Mouse (Mus musculus) forebrain, embryonic 14.5 days (tissue): ENCODE measurements around the gene Ralgapa2. TPM values are rescaled to one million over a fixed set of nuclear protein-coding genes. Genes with fewer than 3 reads are reported as not detected.

Experiments
- ATAC-seq: fragments of 200-750 bp; cut with Nextera tagmentation; 2 replicates; pipeline ENCODE4 v1.8.0; 2017; ENCODE audit warnings: mild to moderate bottlenecking, moderate library complexity
- DNase-seq: peaks from one replicate; pipeline ENCODE4 v3.0.0-alpha.2; 2015; ENCODE audit warnings: low spot score
- H3K27ac ChIP-seq: fragments of 300-500 bp; sonication (generic); 2 replicates; pipeline ENCODE4 v1.5.1; 2014; ENCODE audit warnings: low read depth, mild to moderate bottlenecking, control low read depth, low read length, moderate library complexity
- H3K27me3 ChIP-seq: fragments of 300-500 bp; sonication (generic); replicated peaks from 2 replicates; pipeline ENCODE4 v1.6.1; 2014; ENCODE audit warnings: low read length, control low read depth, mixed read lengths; ENCODE audit not compliant: control insufficient read depth, insufficient read depth
- H3K36me3 ChIP-seq: fragments of 300-500 bp; sonication (generic); 2 replicates; pipeline ENCODE4 v1.6.1; 2014; ENCODE audit warnings: low read length, control low read depth; ENCODE audit not compliant: control insufficient read depth, insufficient read depth
- H3K4me1 ChIP-seq: fragments of 300-500 bp; sonication (generic); 2 replicates; pipeline ENCODE4 v1.6.1; 2014; ENCODE audit warnings: antibody characterized with exemption, low read length, control low read depth; ENCODE audit not compliant: control insufficient read depth, insufficient read depth
- H3K4me2 ChIP-seq: fragments of 300-500 bp; sonication (generic); 2 replicates; pipeline ENCODE4 v1.6.1; 2014; ENCODE audit warnings: mild to moderate bottlenecking, control low read depth, low read length
- H3K4me3 ChIP-seq: fragments of 300-500 bp; sonication (generic); 2 replicates; pipeline ENCODE4 v1.5.1; 2014; ENCODE audit warnings: low read depth, low read length, control low read depth
- H3K9ac ChIP-seq: fragments of 300-500 bp; sonication (generic); 2 replicates; pipeline ENCODE4 v1.6.1; 2014; ENCODE audit warnings: mild to moderate bottlenecking, low read length, control low read depth, moderate library complexity
- H3K9me3 ChIP-seq: fragments of 300-500 bp; sonication (generic); replicated peaks from 2 replicates; pipeline ENCODE4 v1.6.1; 2016; ENCODE audit warnings: low read length, control low read depth, mixed read lengths; ENCODE audit not compliant: control insufficient read depth
- WGBS: fragments of 180-500 bp; shearing (Covaris S2); extraction: QIAGEN DNeasy Blood & Tissue Kit; methylation state at CpG from one replicate; pipeline ENCODE4 v1.1.7; 2014; 5-methylcytosine and 5-hydroxymethylcytosine counted together
- polyA plus RNA-seq: library from polyadenylated mRNA; unstranded; fragments of >200 nt; fragmentation: Nextera tagmentation; extraction: Ambion mirVana; gene quantifications from 2 replicates; pipeline ENCODE4 v1.2.1, GENCODE M21; 2014

Gene Ralgapa2
- polyA plus RNA-seq, 1 experiment from 2014 or later, result 6.3 TPM

DNA sequence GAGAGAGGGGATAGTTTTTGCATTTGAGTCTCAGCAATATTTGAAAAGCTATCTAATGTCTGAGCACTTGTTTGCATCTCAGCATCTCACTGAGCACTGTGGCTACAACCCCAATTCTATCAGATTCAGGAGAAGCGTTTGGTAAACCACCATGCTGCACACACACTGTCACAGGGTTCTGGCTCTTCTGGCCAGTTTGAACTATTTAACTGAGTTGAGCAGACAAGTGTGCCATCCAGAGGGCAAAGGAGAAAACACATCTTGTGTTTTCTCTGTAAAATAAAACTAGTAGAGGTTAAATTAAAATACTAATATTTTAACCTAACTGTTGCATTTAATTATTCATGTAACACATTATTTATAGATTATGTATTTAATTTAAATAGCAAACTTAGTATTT lies 127.6 kb downstream of the Ralgapa2 start:
- DNase-seq (peak; percentile 61), ATAC-seq (0 out of 2 replicates have a peak, but pooled peaks have one; percentile 52)
- H3K9me3 ChIP-seq, result no peaks in the 10 kb centered on the region
- H3K27me3 ChIP-seq, result no peaks in the 10 kb centered on the region
- no peaks in the 10 kb centered on the region for H3K4me1 ChIP-seq
- H3K4me3 ChIP-seq, result no peak overlapping the region
- 22% methylated on average over 1 of the region's 1 CpGs for WGBS
- H3K9ac ChIP-seq, result no peak overlapping the region
- H3K36me3 ChIP-seq, result peaks cover 13% of the 10 kb centered on the region; the same call in 1 of the 2 replicates
- H3K27ac ChIP-seq, result no peak overlapping the region
- no peak overlapping the region for H3K4me2 ChIP-seq

DNA sequence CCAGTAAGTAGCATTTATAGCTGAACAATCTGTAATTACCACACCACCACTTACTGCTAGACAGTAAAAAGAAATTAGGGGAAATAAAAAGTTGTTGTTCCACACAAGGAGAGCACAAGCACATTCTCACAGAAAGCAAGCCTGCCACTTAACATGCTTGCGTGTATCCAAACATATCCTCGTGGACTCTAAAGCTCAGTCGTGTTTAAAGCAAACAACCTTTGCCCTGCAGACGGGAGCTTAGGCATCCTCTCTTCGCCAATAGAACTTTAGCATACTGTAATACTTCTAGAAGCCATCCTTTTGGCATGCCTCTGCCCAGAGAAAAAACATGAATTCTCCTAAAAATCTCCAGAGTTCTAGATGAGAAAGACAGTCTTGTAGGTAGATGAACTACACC lies 135.9 kb downstream of the Ralgapa2 start:
- H3K27me3 ChIP-seq, result no peaks in the 10 kb centered on the region
- H3K9ac ChIP-seq, result no peak overlapping the region
- no peak overlapping the region for H3K4me2 ChIP-seq
- no peak overlapping the region for H3K4me3 ChIP-seq
- no peak overlapping the region for H3K27ac ChIP-seq
- no peaks in the 10 kb centered on the region for H3K4me1 ChIP-seq
- H3K36me3 ChIP-seq, result no peaks in the 10 kb centered on the region
- DNase-seq (no peak), ATAC-seq (no peak)
- no peaks in the 10 kb centered on the region for H3K9me3 ChIP-seq
- 88% methylated on average over 5 of the region's 5 CpGs for WGBS

DNA sequence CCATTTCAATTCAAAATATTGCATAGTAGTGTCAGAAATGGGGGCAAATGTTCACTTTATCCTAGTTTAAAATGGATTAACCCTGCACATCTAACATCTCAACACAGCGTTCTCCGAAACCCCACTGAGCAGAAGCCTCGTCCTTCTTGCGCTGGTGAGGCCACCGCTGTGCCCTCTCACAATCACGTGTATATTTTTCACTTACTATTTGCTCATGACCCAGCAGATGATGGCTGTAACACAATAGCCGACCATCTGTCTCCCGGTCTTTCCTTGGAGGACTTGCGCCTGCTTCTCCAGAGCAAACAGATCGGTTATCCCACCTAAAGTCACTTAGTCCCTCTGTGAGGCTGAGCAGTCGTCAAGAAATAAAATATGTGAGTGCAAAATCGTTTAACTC lies 146.0 kb downstream of the Ralgapa2 start:
- ATAC-seq (peak; percentile 56; the same call in 1 of the 2 replicates), DNase-seq (peak; percentile 50)
- 65% methylated on average over 12 of the region's 12 CpGs for WGBS
- no peak overlapping the region for H3K9ac ChIP-seq
- peak overlapping the region; percentile 50; the same call in 1 of the 2 replicates for H3K27ac ChIP-seq
- peaks cover 13% of the 10 kb centered on the region; the same call in 1 of the 2 replicates for H3K4me1 ChIP-seq
- no peaks in the 10 kb centered on the region for H3K36me3 ChIP-seq
- no peaks in the 10 kb centered on the region for H3K9me3 ChIP-seq
- no peaks in the 10 kb centered on the region for H3K27me3 ChIP-seq
- no peak overlapping the region for H3K4me3 ChIP-seq
- H3K4me2 ChIP-seq, result no peak overlapping the region

DNA sequence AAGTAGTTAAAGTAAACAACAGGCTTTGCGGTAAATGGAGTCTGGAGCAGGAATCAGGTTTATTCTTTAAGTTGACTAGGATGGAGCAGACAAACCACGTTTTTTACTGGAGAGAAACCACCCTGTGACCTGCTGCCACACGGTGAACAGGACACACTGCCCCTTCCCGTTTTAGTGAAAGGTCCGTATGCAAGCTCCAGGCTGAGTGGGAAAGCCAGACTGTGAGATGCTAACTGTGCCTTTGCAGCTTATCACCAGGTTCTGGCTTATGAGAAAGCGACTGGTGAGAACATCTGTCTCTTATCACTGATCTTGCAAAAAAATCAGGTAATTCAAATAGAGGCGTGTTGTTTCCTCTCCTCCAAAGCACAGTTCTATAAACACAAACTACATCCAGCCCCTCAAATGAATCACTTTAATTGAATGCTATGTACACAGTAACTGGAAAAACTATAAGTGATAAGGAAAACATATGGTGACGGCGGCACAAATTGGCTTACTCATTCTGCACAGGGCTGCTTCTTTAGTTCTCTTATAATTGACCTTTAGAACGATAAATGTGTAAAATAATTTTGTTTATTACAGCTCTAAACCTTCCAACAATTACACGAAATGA lies 146.7 kb downstream of the Ralgapa2 start:
- 73% methylated on average over 11 of the region's 11 CpGs for WGBS
- peak; percentile 40; the same call in 1 of the 2 replicates for ATAC-seq

DNA sequence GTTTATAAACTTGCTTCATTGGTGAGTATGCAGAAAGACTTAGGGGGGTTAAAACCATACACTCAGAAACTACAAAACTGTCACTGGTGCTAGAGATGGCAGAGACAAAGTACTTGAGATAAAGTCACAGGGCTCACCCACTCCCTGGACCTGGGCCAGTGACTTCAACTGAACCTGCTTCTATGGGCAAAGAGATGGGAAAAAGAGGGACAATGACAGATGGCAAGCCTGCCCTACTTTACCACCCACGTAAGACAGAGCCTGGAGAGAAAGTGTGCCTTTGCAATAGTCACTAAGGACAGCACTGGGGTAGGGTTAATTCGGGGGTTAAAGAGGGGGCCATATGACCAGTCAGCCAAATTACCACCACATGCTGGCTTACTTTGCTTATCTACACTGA lies 148.7 kb downstream of the Ralgapa2 start:
- no peaks in the 10 kb centered on the region for H3K27me3 ChIP-seq
- no peak overlapping the region for H3K27ac ChIP-seq
- ATAC-seq (no peak), DNase-seq (no peak)
- no peaks in the 10 kb centered on the region for H3K36me3 ChIP-seq
- peaks cover 13% of the 10 kb centered on the region; the same call in 1 of the 2 replicates for H3K4me1 ChIP-seq
- no peaks in the 10 kb centered on the region for H3K9me3 ChIP-seq
- 83% methylated on average over 2 of the region's 2 CpGs for WGBS
- no peak overlapping the region for H3K9ac ChIP-seq
- H3K4me2 ChIP-seq, result no peak overlapping the region
- no peak overlapping the region for H3K4me3 ChIP-seq

More for the DNA sequence above, 146.7 kb downstream of the Ralgapa2 start:
- Histone ChIP-seq H3K4me3 (no peak overlapping the region), H3K9ac (no peak overlapping the region), H3K27me3 (no peaks in the 10 kb centered on the region), H3K4me2 (no peak overlapping the region), H3K4me1 (peaks cover 13% of the 10 kb centered on the region; the same call in 1 of the 2 replicates), H3K36me3 (no peaks in the 10 kb centered on the region), H3K27ac (no peak overlapping the region; the same call in 1 of the 2 replicates), H3K9me3 (no peaks in the 10 kb centered on the region)
- DNase-seq, result peak; percentile 19

DNA sequence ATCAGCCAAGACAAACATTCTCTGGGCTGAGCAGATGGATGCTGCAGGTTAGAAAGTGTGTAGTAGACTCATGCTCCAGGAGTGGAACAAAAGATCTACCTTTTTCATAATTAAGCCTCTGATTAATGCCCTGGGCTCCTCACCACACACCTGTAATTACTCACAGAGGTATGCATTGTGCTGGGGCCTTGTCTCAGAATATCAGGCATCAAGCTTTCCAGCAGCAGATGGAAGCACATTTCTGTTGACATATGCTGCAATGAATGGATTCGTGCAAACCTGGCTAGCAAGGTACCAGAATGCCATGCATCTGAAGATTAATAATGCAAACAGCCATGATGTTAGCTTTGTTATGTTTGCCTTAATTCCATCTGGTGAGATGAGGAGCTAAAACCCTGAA lies 149.2 kb downstream of the Ralgapa2 start:
- DNase-seq (peak; percentile 56), ATAC-seq (peak; percentile 47; the same call in 1 of the 2 replicates)
- H3K36me3 ChIP-seq, result no peaks in the 10 kb centered on the region
- H3K9me3 ChIP-seq, result no peaks in the 10 kb centered on the region
- 77% methylated on average over 1 of the region's 1 CpGs for WGBS
- no peak overlapping the region for H3K9ac ChIP-seq
- H3K27ac ChIP-seq, result peak overlapping the region; percentile 5; the same call in 1 of the 2 replicates
- H3K4me1 ChIP-seq, result peaks cover 13% of the 10 kb centered on the region; the same call in 1 of the 2 replicates
- H3K4me2 ChIP-seq, result no peak overlapping the region
- H3K27me3 ChIP-seq, result no peaks in the 10 kb centered on the region
- H3K4me3 ChIP-seq, result no peak overlapping the region

DNA sequence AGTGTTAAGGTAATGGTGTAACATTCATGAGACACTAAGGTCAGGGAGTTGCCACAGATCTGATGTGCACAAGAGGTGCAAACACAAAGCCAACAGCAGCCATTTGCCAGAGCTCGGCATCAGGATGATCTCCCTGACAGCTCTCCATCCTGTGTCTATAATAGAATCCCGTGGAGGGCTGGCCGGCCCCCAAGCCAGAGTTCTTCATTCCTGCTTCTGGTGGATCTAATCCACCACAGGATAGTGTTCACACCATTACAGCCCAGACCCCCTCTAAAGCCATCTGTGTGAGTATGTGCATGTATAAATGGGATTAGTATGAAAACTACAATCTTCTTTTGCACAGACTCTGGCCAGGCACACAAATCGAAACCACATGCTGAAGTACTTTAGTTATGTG lies 150.2 kb downstream of the Ralgapa2 start:
- Histone ChIP-seq H3K36me3 (no peaks in the 10 kb centered on the region; the same call in 1 of the 2 replicates), H3K27ac (no peak overlapping the region; the same call in 1 of the 2 replicates), H3K9me3 (no peaks in the 10 kb centered on the region), H3K4me2 (no peak overlapping the region), H3K9ac (no peak overlapping the region), H3K4me1 (peaks cover 13% of the 10 kb centered on the region; the same call in 1 of the 2 replicates), H3K4me3 (no peak overlapping the region), H3K27me3 (no peaks in the 10 kb centered on the region)
- ATAC-seq, result no peak
- no peak for DNase-seq
- 79% methylated on average over 4 of the region's 4 CpGs for WGBS

DNA sequence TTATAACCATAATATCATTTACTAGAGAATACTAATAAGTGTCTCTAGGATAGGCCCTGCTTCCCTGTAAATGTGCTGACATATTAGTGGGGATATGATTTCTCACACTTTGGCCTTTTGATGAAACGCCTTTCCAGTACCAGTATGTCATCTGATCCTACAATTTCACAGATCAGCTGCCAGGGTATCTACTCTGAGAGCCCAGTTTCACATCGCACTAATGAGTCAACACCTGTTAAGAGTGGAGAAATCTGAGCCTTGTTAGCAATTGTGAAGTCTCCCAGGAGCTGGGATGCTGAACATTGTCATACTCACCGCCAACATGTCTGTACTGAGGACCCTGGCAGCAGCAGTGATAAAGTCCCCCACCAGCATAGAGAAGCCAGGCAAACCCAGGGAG lies 151.1 kb downstream of the Ralgapa2 start:
- Histone ChIP-seq H3K4me3 (no peak overlapping the region), H3K36me3 (no peaks in the 10 kb centered on the region; the same call in 1 of the 2 replicates)
- ATAC-seq, result no peak

DNA sequence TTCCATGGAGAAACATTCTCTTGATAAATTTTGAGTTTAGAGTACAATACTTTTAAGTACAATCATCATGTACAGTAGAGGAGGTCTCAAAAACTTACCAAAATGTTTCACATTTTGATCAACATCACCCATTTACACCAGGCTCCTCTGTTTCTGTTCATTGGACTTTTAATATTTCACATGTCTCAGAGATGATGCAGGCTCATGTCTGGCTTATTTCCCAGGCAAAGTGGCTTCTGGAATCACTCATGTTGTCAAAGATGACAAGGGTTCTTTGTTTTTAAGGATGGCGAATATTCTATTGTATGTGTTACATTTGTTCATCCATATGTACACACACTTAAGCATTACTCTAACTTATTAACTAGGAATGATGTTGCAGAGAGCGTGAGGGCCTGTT lies 152.5 kb downstream of the Ralgapa2 start:
- no peak overlapping the region for H3K4me2 ChIP-seq
- no peak for DNase-seq
- H3K4me3 ChIP-seq, result no peak overlapping the region
- no peaks in the 10 kb centered on the region for H3K9me3 ChIP-seq
- ATAC-seq, result no peak
- H3K27ac ChIP-seq, result no peak overlapping the region
- no peaks in the 10 kb centered on the region for H3K27me3 ChIP-seq
- 92% methylated on average over 2 of the region's 2 CpGs for WGBS
- no peaks in the 10 kb centered on the region; the same call in 1 of the 2 replicates for H3K36me3 ChIP-seq
- no peak overlapping the region for H3K9ac ChIP-seq
- H3K4me1 ChIP-seq, result peaks cover 5% of the 10 kb centered on the region; the same call in 1 of the 2 replicates

More for the DNA sequence above, 151.1 kb downstream of the Ralgapa2 start:
- no peaks in the 10 kb centered on the region for H3K27me3 ChIP-seq
- WGBS, result 62% methylated on average over 3 of the region's 3 CpGs
- peaks cover 11% of the 10 kb centered on the region; the same call in 1 of the 2 replicates for H3K4me1 ChIP-seq
- H3K9me3 ChIP-seq, result no peaks in the 10 kb centered on the region
- H3K4me2 ChIP-seq, result no peak overlapping the region
- no peak overlapping the region for H3K27ac ChIP-seq
- DNase-seq, result peak; percentile 44
- H3K9ac ChIP-seq, result no peak overlapping the region
